Mouse (Mus musculus) brain, adult 2 months (tissue): ENCODE measurements at regions not wholly inside any gene's neighbourhood (a gene's known extent, or its start where the extent isn't known, plus 50 kb on each side); places are given as distances from the start of the nearest gene placed in this dataset.
A peak's percentile ranks its signal among the peaks of the same experiment; 100 is the strongest.

Experiments used
- DNase-seq: peaks from one replicate; pipeline ENCODE4 v3.0.0; 2011; ENCODE audit warnings: low read depth, low spot score

DNA sequence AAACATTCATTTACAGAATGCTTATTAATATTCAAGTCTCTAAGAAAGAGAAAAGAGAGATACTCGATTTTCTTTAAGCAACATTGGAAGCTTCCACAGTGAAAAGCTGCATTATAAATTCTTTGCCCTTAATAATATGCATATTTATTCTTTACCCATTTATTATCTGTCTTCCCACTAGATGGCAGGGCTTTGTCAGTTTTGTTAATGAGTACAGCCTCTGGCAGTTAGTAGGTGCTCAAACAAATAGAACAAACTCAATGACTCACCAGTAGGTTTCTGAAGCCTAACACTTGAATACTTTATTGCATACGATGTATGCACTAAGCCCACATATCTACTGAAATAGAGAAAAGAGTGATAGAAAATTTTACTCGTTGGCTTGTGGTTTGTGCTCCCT is 529.4 kb downstream of the Pdha2 start:
- peak; percentile 50 for DNase-seq

DNA sequence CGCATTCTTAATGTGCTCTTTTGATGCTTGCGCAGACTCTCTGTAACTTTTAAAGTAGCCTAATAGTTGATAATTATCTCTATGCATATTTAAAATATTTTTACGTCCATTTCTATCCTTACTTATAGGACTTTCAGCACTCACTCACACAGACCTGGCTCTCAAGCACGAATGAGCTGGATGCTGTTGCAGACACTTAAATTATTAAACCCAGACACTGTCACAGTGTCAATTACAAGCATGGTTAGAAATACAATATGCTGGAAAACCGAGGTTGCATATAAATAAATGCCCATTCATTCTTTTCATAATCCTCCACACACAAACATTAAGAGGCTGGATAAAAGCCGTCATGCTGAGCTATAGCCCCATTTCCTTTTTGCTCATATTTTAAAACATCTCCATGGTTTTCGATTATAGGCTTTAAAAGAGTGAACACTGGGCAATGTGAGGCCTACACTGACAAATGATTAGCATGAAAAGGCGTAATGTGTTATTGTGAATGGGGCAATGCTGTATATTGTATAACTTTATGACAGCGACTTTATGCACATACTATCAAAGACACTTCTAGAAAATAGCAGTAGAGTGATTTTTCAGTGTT is 566.3 kb downstream of the Pdha2 start:
- DNase-seq: no peak

DNA sequence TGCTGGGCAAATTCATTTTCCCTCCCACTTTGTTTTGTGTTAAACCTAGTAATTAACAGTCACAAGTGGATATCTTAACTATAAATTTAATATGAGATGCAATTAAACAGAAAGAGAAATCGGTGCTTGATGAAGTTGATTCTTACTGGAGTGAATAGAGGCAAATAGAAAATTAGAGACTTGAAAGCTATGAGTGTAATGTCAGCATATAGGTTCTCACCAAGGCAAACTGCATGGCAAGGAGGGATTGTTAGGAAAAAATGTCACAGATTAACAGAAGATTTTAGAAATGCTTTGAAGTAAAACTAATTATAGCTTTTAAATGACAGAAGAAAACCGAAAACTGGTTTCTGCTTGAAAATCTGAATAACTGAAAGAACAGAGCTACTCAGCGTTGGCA is 592.3 kb downstream of the Pdha2 start:
- DNase-seq: peak; percentile 1
